Mouse (Mus musculus) stomach, postnatal 0 days (tissue): ENCODE results near the gene Elmsan1. TPM values are rescaled to one million over a fixed set of nuclear protein-coding genes. Genes with fewer than 3 reads are reported as not detected.
A peak's percentile ranks its signal among the peaks of the same experiment; 100 is the strongest.

Experiments
- ATAC-seq: fragments of 200-750 bp; cut with Nextera tagmentation; 2 replicates; pipeline ENCODE4 v1.8.0; 2017; ENCODE audit not compliant: low FRiP score, low TSS enrichment
- DNase-seq: peaks from one replicate; pipeline ENCODE4 v3.0.0-alpha.2; 2016; ENCODE audit warnings: low spot score
- H3K27ac ChIP-seq: fragments of 300-500 bp; sonication (generic); replicated peaks from 2 replicates; pipeline ENCODE4 v1.5.1; 2014; ENCODE audit warnings: mild to moderate bottlenecking, control low read depth
- H3K27me3 ChIP-seq: fragments of 300-500 bp; sonication (generic); 2 replicates; pipeline ENCODE4 v1.6.1; 2014; ENCODE audit warnings: low read length; ENCODE audit not compliant: control insufficient read depth, insufficient read depth
- H3K36me3 ChIP-seq: fragments of 300-500 bp; sonication (generic); 2 replicates; pipeline ENCODE4 v1.6.1; 2014; ENCODE audit warnings: low read length, mixed read lengths; ENCODE audit not compliant: control insufficient read depth, insufficient read depth
- H3K4me1 ChIP-seq: fragments of 300-500 bp; sonication (generic); replicated peaks from 2 replicates; pipeline ENCODE4 v1.6.1; 2014; ENCODE audit warnings: antibody characterized with exemption; ENCODE audit not compliant: control insufficient read depth, insufficient read depth
- H3K4me2 ChIP-seq: fragments of 300-500 bp; sonication (generic); replicated peaks from 2 replicates; pipeline ENCODE4 v1.6.1; 2014; ENCODE audit warnings: low read depth, mild to moderate bottlenecking, control low read depth, moderate library complexity
- H3K4me3 ChIP-seq: fragments of 300-500 bp; sonication (generic); 2 replicates; pipeline ENCODE4 v1.5.1; 2014; ENCODE audit warnings: low read depth, low read length, control low read depth
- H3K9ac ChIP-seq: fragments of 300-500 bp; sonication (generic); 2 replicates; pipeline ENCODE4 v1.6.1; 2014; ENCODE audit warnings: mild to moderate bottlenecking, low read length, control low read depth, mixed read lengths
- H3K9me3 ChIP-seq: fragments of 300-500 bp; sonication (generic); 2 replicates; pipeline ENCODE4 v1.6.1; 2016; ENCODE audit warnings: low read length; ENCODE audit not compliant: control insufficient read depth
- CTCF ChIP-seq: IDR thresholded peaks from 2 replicates; pipeline ENCODE4 v1.5.1; 2016; ENCODE audit warnings: antibody characterized with exemption, low read depth, mild to moderate bottlenecking, moderate library complexity
- EP300 ChIP-seq: optimal IDR thresholded peaks from 2 replicates; pipeline ENCODE3; 2016; ENCODE audit warnings: antibody characterized with exemption
- WGBS: fragments of 180-500 bp; shearing (Covaris S2); extraction: QIAGEN DNeasy Blood & Tissue Kit; methylation state at CpG from one replicate; pipeline ENCODE4 v1.1.7; 2014; 5-methylcytosine and 5-hydroxymethylcytosine counted together
- polyA plus RNA-seq: library from polyadenylated mRNA; unstranded; fragments of >200 nt; fragmentation: Nextera tagmentation; extraction: Ambion mirVana; gene quantifications from 2 replicates; pipeline ENCODE4 v1.2.1, GENCODE M21; 2015

Gene Elmsan1
- polyA plus RNA-seq, 1 experiment from 2014 or later, result 4.1 TPM

DNA sequence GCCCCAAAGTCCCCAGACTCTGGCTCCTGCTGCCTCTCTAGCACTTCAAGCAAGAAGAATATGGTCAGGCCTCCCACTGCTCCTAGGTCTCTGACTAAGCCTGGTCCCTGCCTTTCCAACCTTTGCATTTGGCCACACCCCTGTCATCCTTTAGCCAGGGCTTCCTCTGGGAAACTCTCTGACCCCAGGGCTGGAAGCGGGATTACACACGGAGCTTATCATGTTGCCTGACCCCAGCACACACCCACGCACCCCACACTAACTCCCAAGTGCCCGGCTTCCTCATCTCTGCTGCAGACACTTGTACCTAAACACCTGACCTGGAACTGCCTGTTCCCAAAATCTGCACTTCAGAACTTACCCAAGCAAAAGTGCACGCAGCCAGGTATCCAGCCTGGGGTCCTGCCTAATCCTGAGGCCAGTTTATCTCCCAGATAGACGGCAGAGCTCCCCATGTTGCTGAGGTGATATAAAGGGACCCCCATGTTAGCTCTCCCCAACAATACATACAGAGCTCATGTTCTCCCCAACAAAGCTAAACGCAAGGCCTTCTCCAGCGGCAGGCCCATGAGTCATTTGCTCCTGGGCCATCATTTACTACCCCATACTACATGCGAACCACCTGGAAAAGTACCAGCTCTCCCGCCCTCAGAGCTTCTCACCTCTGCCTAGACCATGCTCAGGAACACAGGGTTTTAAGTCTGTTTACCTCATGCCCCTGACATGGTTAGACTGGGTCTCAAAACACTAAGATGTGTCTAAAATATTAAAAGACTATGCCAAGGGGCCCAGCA is 39.8 kb downstream of the Elmsan1 start:
- no peak for ATAC-seq
- 47% methylated on average over 10 of the region's 10 CpGs for WGBS

DNA sequence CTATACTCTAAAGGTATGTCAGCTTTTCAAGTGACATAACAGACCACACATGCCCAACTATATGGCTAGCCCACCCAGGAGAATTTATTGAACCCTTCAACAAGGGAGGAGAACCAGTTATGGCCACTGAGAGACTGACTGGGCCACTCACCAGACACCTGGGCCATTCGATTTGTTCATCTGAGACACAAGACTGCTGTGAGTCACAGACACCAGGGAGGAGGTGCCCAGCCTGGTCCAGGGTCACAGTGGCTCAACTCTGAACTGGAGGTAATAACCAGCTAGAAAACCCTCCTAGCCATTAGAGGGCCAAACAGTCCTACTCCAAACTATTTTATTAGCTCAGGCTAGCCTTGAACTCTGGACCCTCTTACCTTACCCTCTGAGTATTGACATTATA is 40.6 kb downstream of the Elmsan1 start:
- TF ChIP-seq CTCF, result no peak
- no peak for TF ChIP-seq EP300
- no peak overlapping the region for H3K4me2 ChIP-seq
- no peak for DNase-seq
- H3K4me3 ChIP-seq, result no peak overlapping the region
- H3K4me1 ChIP-seq, result peaks cover 54% of the 10 kb centered on the region
- 0 out of 2 replicates have a peak overlapping the region, but pooled peaks have one; percentile 5 for H3K9ac ChIP-seq
- no peaks in the 10 kb centered on the region for H3K9me3 ChIP-seq
- ATAC-seq, result no peak
- H3K27me3 ChIP-seq, result no peaks in the 10 kb centered on the region
- peaks cover 7% of the 10 kb centered on the region for H3K36me3 ChIP-seq
- WGBS, result 72% methylated on average over 1 of the region's 1 CpGs
- H3K27ac ChIP-seq, result peak overlapping the region; percentile 92

More for the DNA sequence above, 39.8 kb downstream of the Elmsan1 start:
- TF ChIP-seq EP300 (no peak), CTCF (no peak)
- H3K36me3 ChIP-seq, result 0 out of 2 replicates have a peak, but pooled peaks cover under 1% of the 10 kb centered on the region
- peak; percentile 53 for DNase-seq
- peaks cover 49% of the 10 kb centered on the region for H3K4me1 ChIP-seq
- H3K4me3 ChIP-seq, result no peak overlapping the region
- no peaks in the 10 kb centered on the region for H3K9me3 ChIP-seq
- peak overlapping the region; percentile 92 for H3K27ac ChIP-seq
- no peaks in the 10 kb centered on the region for H3K27me3 ChIP-seq
- no peak overlapping the region for H3K4me2 ChIP-seq
- H3K9ac ChIP-seq, result no peak overlapping the region

DNA sequence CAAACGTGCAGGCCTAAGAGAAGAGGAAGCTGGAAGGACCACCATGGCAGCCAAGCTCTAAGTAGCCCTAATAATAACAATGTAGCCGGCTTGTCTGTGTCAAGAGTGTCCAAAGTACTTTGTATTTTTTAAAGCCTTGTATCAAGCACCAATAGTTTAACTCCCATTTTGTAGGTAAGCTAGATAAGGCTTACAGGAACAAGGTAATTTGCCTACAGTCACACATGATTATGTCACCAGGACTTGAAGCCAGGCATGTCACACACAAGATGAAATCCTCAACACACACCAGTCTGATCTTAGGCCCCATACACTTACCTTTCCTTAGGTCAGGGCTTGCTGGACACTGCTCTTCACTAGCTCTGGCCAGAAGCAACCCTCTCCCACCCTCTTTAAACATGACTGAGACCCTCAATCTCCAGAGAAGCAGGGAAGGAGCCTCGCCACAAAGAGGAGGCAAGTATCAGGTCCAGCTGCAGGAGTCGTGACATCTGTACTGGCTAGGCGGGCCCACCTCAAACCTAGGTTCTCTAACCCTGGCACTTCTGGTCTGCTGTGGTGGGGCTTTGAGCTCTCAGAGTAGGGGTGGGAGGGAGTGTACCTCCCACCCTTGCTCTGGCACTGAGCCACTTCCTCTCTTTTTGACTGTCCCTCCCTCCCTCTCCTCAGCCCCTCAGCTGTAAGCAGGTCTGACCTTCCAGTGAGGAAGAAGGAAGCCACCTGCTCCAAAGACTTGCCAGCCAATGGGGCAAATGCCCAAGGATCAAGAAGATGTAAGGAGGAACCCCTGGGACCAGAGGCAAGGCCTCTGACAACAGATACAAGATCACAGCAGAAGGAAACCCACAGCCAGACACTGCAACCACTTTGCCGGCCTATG is 41.6 kb downstream of the Elmsan1 start:
- Histone ChIP-seq H3K27me3 (no peaks in the 10 kb centered on the region), H3K36me3 (peaks cover 15% of the 10 kb centered on the region), H3K27ac (peak overlapping the region; percentile 92), H3K9ac (peak overlapping the region; percentile 53), H3K4me2 (peak overlapping the region; percentile 49; the same call in 1 of the 2 replicates), H3K4me1 (peaks cover 54% of the 10 kb centered on the region), H3K4me3 (no peak overlapping the region), H3K9me3 (no peaks in the 10 kb centered on the region)
- 40% methylated on average over 6 of the region's 6 CpGs for WGBS
- TF ChIP-seq EP300 (no peak), CTCF (no peak)
- no peak for ATAC-seq
- no peak for DNase-seq

DNA sequence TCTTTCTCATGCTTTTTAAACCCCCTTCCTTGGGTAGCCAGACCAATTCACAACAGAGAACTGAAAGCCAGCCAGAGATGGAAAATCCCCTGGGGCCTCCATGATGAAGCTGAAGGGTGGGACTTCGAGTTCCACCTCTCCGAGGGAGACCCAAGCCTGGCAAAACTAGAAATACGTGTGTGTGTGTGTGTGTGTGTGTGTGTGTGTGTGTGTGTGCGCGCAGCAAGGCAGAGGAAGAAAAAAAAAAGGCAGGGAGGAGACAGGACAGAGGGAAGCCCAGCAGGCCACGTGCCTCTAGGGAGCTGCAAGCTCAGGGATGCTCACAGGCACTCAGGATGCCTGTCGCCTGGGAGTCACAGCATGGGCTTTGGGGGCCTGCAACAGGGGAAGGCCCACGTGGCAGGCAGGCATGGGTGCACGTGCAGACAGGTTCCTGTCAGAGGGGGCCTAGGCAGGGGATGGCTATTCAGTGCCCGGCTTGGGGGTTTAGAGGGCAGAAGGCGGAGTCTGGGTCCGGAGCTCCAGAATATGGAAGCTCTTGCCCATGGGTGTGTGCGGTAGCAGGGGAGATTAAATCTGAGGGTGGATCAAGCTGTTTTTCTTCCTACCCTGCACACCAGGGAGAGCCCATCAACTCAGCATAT is 42.4 kb downstream of the Elmsan1 start:
- peak overlapping the region; percentile 92 for H3K27ac ChIP-seq
- ATAC-seq (no peak), DNase-seq (no peak)
- TF ChIP-seq EP300 (peak; percentile 37), CTCF (no peak)
- peaks cover 21% of the 10 kb centered on the region for H3K36me3 ChIP-seq
- H3K9me3 ChIP-seq, result no peaks in the 10 kb centered on the region
- H3K9ac ChIP-seq, result peak overlapping the region; percentile 53
- H3K27me3 ChIP-seq, result no peaks in the 10 kb centered on the region
- H3K4me3 ChIP-seq, result peak overlapping the region; percentile 29
- WGBS, result 4% methylated on average over 13 of the region's 13 CpGs
- H3K4me1 ChIP-seq, result peaks cover 46% of the 10 kb centered on the region
- peak overlapping the region; percentile 49 for H3K4me2 ChIP-seq

- peaks cover 43% of the 10 kb centered on the region for H3K4me1 ChIP-seq
- no peaks in the 10 kb centered on the region for H3K9me3 ChIP-seq
- H3K36me3 ChIP-seq, result peaks cover 22% of the 10 kb centered on the region
- H3K27me3 ChIP-seq, result no peaks in the 10 kb centered on the region
- TF ChIP-seq EP300 (no peak), CTCF (peak; percentile 30)
- H3K27ac ChIP-seq, result peak overlapping the region; percentile 92
- peak overlapping the region; percentile 49 for H3K4me2 ChIP-seq
- WGBS, result under 1% methylated on average over 20 of the region's 20 CpGs
- peak; percentile 88 for ATAC-seq
- peak overlapping the region; percentile 29 for H3K4me3 ChIP-seq
- peak; percentile 96 for DNase-seq
- peak overlapping the region; percentile 53 for H3K9ac ChIP-seq
These were observed 43.0 kb downstream of the Elmsan1 start for GRCm38 (mm10) chr12:84175659-84176061.
